Mouse (Mus musculus) heart, postnatal 0 days (tissue): Measurements from ENCODE around the gene Col6a5. TPM values are rescaled to one million over a fixed set of nuclear protein-coding genes. Genes with fewer than 3 reads are reported as not detected.

ENCODE experiments used
- ATAC-seq: fragments of 200-750 bp; cut with Nextera tagmentation; 2 replicates; pipeline ENCODE4 v1.8.0; 2017; ENCODE audit warnings: low read depth, moderate number of reproducible peaks, moderate library complexity; ENCODE audit not compliant: insufficient read depth
- DNase-seq: peaks from one replicate; pipeline ENCODE4 v3.0.0-alpha.2; 2016; ENCODE audit warnings: low spot score
- H3K27ac ChIP-seq: fragments of 300-500 bp; sonication (generic); 2 replicates; pipeline ENCODE4 v1.5.1; 2014; ENCODE audit warnings: low read depth, mild to moderate bottlenecking
- H3K27me3 ChIP-seq: fragments of 300-500 bp; sonication (generic); 2 replicates; pipeline ENCODE4 v1.6.1; 2014; ENCODE audit warnings: low read length, mixed read lengths; ENCODE audit not compliant: control insufficient read depth, insufficient read depth
- H3K36me3 ChIP-seq: fragments of 300-500 bp; sonication (generic); replicated peaks from 2 replicates; pipeline ENCODE4 v1.6.1; 2014; ENCODE audit warnings: low read length, mixed read lengths; ENCODE audit not compliant: control insufficient read depth, insufficient read depth
- H3K4me1 ChIP-seq: fragments of 300-500 bp; sonication (generic); 2 replicates; pipeline ENCODE4 v1.6.1; 2014; ENCODE audit warnings: antibody characterized with exemption; ENCODE audit not compliant: control insufficient read depth, insufficient read depth
- H3K4me2 ChIP-seq: fragments of 300-500 bp; sonication (generic); 2 replicates; pipeline ENCODE4 v1.6.1; 2014; ENCODE audit warnings: low read depth, mild to moderate bottlenecking, low read length, moderate library complexity
- H3K4me3 ChIP-seq: fragments of 300-500 bp; sonication (generic); 2 replicates; pipeline ENCODE4 v1.5.1; 2014; ENCODE audit warnings: low read depth, low read length
- H3K9ac ChIP-seq: fragments of 300-500 bp; sonication (generic); replicated peaks from 2 replicates; pipeline ENCODE4 v1.6.1; 2014; ENCODE audit warnings: low read depth, low read length, mixed read lengths
- H3K9me3 ChIP-seq: fragments of 300-500 bp; sonication (generic); replicated peaks from 2 replicates; pipeline ENCODE4 v1.6.1; 2016; ENCODE audit warnings: low read length; ENCODE audit not compliant: control insufficient read depth
- CTCF ChIP-seq: IDR thresholded peaks from 2 replicates; pipeline ENCODE4 v1.5.1; 2016; ENCODE audit warnings: antibody characterized with exemption, control low read depth, low read depth
- EP300 ChIP-seq: IDR thresholded peaks from 2 replicates; pipeline ENCODE4 v1.6.1; 2016; ENCODE audit warnings: antibody characterized with exemption, low read depth
- WGBS: fragments of 180-500 bp; shearing (Covaris S2); extraction: QIAGEN DNeasy Blood & Tissue Kit; methylation state at CpG from one replicate; pipeline ENCODE4 v1.1.7; 2014; 5-methylcytosine and 5-hydroxymethylcytosine counted together
- polyA plus RNA-seq: library from polyadenylated mRNA; unstranded; fragments of >200 nt; fragmentation: Nextera tagmentation; extraction: Ambion mirVana; gene quantifications from 2 replicates; pipeline ENCODE4 v1.2.1, GENCODE M21; 2015
- total RNA-seq: library from RNA; depleted of rRNA; stranded (reverse); fragments of >200 nt; gene quantifications from 2 replicates; pipeline ENCODE4 v1.2.3, GENCODE M21; 2014; ENCODE audit warnings: low replicate concordance

Col6a5 gene
- total and polyA plus RNA-seq, 2 experiments from 2014 or later = 0.03 TPM; not detected in 1

DNA sequence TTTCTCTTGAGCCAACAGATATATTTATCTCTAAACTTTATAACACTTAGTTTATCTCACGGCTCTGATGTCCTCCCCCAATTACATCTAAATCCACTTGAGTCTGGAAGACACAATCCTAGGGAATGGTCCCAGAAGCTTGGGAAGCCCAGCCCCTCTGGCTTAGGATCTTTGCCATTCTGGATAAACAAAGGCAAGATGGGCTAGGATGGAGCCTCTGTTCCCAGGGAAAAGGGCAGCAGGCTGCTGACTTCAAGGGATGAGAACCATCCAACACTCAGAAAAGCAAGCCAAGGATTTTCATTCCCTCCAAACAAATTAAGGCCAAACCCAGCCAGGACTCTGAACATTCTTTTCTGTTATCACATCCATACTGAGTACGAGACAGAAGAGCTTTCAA is 51.1 kb downstream of the Col6a5 start:
- ATAC-seq = no peak
- no peak for DNase-seq
- no peak overlapping the region for H3K9ac ChIP-seq
- no peak overlapping the region for H3K4me3 ChIP-seq
- H3K27ac ChIP-seq = no peak overlapping the region
- no peaks in the 10 kb centered on the region; the same call in 1 of the 2 replicates for H3K9me3 ChIP-seq
- 67% methylated on average over 2 of the region's 2 CpGs for WGBS
- no peaks in the 10 kb centered on the region for H3K4me1 ChIP-seq
- no peak overlapping the region for H3K4me2 ChIP-seq
- H3K36me3 ChIP-seq = no peaks in the 10 kb centered on the region
- TF ChIP-seq EP300 (no peak), CTCF (no peak)
- no peaks in the 10 kb centered on the region for H3K27me3 ChIP-seq

DNA sequence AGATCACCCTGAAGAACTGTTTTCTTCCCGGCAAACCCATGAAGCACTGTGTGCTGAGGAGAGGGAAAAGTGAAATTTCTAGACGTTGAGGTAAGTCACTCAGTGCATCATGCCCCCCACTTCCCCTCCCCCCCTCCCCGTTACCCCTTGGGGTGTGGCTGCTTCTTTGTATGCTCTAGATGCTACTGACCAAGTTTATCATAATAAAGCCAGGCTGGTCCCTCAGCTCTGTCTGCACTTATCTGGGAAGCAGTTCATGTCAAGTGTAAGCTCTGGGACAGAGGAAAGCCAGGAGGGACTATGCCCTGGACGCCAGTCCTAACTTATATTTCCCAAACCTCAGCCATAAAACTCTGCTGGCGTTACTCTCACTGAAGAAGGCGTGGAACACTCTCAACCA is 53.0 kb downstream of the Col6a5 start:
- WGBS = 67% methylated on average over 6 of the region's 6 CpGs
- TF ChIP-seq CTCF (no peak), EP300 (no peak)
- ATAC-seq = no peak
- Histone ChIP-seq H3K9me3 (no peaks in the 10 kb centered on the region; the same call in 1 of the 2 replicates), H3K4me1 (no peaks in the 10 kb centered on the region), H3K36me3 (no peaks in the 10 kb centered on the region), H3K27me3 (no peaks in the 10 kb centered on the region), H3K4me2 (no peak overlapping the region), H3K9ac (no peak overlapping the region), H3K4me3 (no peak overlapping the region), H3K27ac (no peak overlapping the region)
- DNase-seq = no peak

DNA sequence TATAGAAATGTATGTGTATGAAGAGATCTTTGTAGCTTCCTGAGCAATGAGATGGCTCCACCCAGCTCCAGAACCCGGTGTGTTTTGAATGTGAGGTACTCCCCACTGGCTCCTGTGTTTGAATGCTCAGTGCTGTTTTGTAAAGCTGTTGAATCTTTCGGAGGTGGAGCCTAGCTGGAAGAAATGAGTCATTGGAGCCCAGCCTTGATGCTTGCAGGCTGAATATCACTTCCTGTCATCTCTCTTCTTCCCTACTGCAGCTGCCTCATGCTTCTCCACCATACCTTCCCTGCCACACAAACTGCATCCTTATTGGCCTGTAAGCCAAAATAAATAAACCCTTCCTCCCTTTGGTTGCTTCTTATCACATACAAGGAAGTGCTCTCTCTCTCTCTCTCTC is 72.9 kb downstream of the Col6a5 start:
- Histone ChIP-seq H3K9ac (no peak overlapping the region), H3K36me3 (no peaks in the 10 kb centered on the region), H3K27me3 (no peaks in the 10 kb centered on the region), H3K27ac (no peak overlapping the region), H3K4me2 (no peak overlapping the region), H3K9me3 (no peaks in the 10 kb centered on the region), H3K4me3 (no peak overlapping the region), H3K4me1 (no peaks in the 10 kb centered on the region)
- WGBS = 20% methylated on average over 2 of the region's 2 CpGs
- TF ChIP-seq CTCF (no peak), EP300 (no peak)
- DNase-seq (peak; percentile 24), ATAC-seq (no peak; the same call in 1 of the 2 replicates)

DNA sequence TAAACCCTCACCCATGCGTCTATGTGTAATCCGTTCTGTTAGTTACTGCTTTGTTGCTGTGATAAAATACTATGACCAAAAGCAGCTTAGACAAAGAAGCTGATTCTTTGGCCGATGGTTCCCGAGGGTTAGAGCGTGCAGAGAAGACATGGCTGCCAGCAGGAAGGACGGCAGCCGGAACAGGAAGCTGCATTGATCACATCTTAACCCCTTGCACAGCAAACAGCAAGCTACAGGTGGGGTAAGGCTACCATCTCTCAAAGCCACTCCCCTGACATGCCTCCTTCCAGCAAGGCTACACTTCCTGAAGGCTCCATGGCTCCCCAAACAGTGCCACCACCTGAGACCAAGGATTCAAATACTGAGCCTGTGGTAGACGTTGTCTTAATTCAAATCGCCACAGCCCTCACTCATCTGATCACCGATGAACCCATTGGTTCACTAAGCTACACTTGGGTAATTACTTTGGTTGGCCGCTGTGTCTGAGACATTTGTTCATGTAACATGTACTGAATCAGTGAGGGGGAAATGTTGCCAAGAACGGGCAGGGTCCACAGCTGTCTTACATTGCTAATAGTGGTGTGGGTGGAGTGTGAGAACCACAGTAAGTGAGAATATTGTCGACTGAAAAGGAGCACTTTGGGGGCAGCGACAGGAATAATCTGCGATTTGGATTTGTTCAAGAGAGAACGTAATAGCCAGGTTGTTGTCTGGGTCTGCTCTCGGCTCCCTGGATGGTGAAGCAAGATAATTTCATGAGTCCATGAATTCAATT is 75.6 kb downstream of the Col6a5 start:
- no peaks in the 10 kb centered on the region for H3K36me3 ChIP-seq
- H3K4me1 ChIP-seq = peaks cover 9% of the 10 kb centered on the region; the same call in 1 of the 2 replicates
- TF ChIP-seq CTCF = no peak
- no peak for TF ChIP-seq EP300
- H3K4me3 ChIP-seq = no peak overlapping the region
- H3K27me3 ChIP-seq = no peaks in the 10 kb centered on the region
- no peak overlapping the region for H3K9ac ChIP-seq
- H3K9me3 ChIP-seq = no peaks in the 10 kb centered on the region
- 79% methylated on average over 17 of the region's 17 CpGs for WGBS
- ATAC-seq (no peak), DNase-seq (no peak)
- no peak overlapping the region for H3K4me2 ChIP-seq
- H3K27ac ChIP-seq = no peak overlapping the region

DNA sequence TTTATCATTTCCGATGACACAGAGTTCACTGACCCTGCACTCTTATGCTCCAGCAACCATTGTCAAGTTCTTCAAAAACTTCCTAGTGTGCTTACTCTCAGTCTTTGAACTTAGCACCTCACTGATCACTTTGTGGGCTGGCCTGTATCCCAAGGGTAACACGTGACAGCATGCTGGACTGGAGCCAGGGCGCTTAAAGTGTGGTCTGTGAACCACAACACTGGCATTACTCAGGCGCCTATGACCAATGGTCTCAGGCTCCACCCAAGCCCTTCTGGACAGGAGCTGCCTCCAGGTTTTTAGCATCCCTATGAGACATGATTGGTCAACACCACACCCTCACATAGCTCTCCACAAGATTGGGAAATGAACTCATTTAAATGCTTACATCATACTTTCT is 79.7 kb downstream of the Col6a5 start:
- ATAC-seq = no peak
- Histone ChIP-seq H3K4me2 (no peak overlapping the region), H3K27me3 (no peaks in the 10 kb centered on the region), H3K4me3 (no peak overlapping the region), H3K9ac (no peak overlapping the region), H3K4me1 (peaks cover 9% of the 10 kb centered on the region; the same call in 1 of the 2 replicates), H3K36me3 (no peaks in the 10 kb centered on the region), H3K27ac (no peak overlapping the region), H3K9me3 (no peaks in the 10 kb centered on the region)
- 35% methylated on average over 4 of the region's 4 CpGs for WGBS
- no peak for DNase-seq
- TF ChIP-seq CTCF (no peak), EP300 (no peak)
